Mouse (Mus musculus) forebrain, embryonic 14.5 days (tissue): ENCODE data around the gene Tas2r143. TPM values are rescaled to one million over a fixed set of nuclear protein-coding genes. Genes with fewer than 3 reads are reported as not detected.

Experiments
- ATAC-seq: fragments of 200-750 bp; cut with Nextera tagmentation; 2 replicates; pipeline ENCODE4 v1.8.0; 2017; ENCODE audit warnings: mild to moderate bottlenecking, moderate library complexity
- DNase-seq: peaks from one replicate; pipeline ENCODE4 v3.0.0-alpha.2; 2015; ENCODE audit warnings: low spot score
- H3K27ac ChIP-seq: fragments of 300-500 bp; sonication (generic); 2 replicates; pipeline ENCODE4 v1.5.1; 2014; ENCODE audit warnings: low read depth, mild to moderate bottlenecking, control low read depth, low read length, moderate library complexity
- H3K27me3 ChIP-seq: fragments of 300-500 bp; sonication (generic); replicated peaks from 2 replicates; pipeline ENCODE4 v1.6.1; 2014; ENCODE audit warnings: low read length, control low read depth, mixed read lengths; ENCODE audit not compliant: control insufficient read depth, insufficient read depth
- H3K36me3 ChIP-seq: fragments of 300-500 bp; sonication (generic); 2 replicates; pipeline ENCODE4 v1.6.1; 2014; ENCODE audit warnings: low read length, control low read depth; ENCODE audit not compliant: control insufficient read depth, insufficient read depth
- H3K4me1 ChIP-seq: fragments of 300-500 bp; sonication (generic); 2 replicates; pipeline ENCODE4 v1.6.1; 2014; ENCODE audit warnings: antibody characterized with exemption, low read length, control low read depth; ENCODE audit not compliant: control insufficient read depth, insufficient read depth
- H3K4me2 ChIP-seq: fragments of 300-500 bp; sonication (generic); 2 replicates; pipeline ENCODE4 v1.6.1; 2014; ENCODE audit warnings: mild to moderate bottlenecking, control low read depth, low read length
- H3K4me3 ChIP-seq: fragments of 300-500 bp; sonication (generic); 2 replicates; pipeline ENCODE4 v1.5.1; 2014; ENCODE audit warnings: low read depth, low read length, control low read depth
- H3K9ac ChIP-seq: fragments of 300-500 bp; sonication (generic); 2 replicates; pipeline ENCODE4 v1.6.1; 2014; ENCODE audit warnings: mild to moderate bottlenecking, low read length, control low read depth, moderate library complexity
- H3K9me3 ChIP-seq: fragments of 300-500 bp; sonication (generic); replicated peaks from 2 replicates; pipeline ENCODE4 v1.6.1; 2016; ENCODE audit warnings: low read length, control low read depth, mixed read lengths; ENCODE audit not compliant: control insufficient read depth
- WGBS: fragments of 180-500 bp; shearing (Covaris S2); extraction: QIAGEN DNeasy Blood & Tissue Kit; methylation state at CpG from one replicate; pipeline ENCODE4 v1.1.7; 2014; 5-methylcytosine and 5-hydroxymethylcytosine counted together
- polyA plus RNA-seq: library from polyadenylated mRNA; unstranded; fragments of >200 nt; fragmentation: Nextera tagmentation; extraction: Ambion mirVana; gene quantifications from 2 replicates; pipeline ENCODE4 v1.2.1, GENCODE M21; 2014

Gene Tas2r143
- polyA plus RNA-seq, 1 experiment from 2014 or later: not detected

DNA sequence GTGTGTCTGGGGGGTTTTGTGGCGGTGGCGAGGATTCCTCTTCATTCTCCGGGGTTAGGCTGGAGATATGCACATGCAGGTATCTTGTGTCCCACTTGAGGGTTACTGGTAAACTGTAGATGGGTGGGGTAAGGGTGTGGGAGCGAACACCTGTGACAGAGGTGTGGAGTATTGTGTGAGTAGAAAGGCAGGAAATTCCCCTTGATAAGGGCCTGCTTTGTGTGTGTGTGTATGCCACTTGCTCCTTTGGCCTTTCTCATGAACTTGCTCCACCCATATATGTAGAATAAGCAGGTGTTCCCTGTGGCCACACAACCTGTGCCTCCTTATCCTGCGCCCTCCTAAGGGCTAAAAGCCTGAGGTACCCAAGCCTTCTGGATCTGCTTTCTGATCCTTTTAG, 43.1 kb upstream of the Tas2r143 start:
- no peak overlapping the region for H3K9ac ChIP-seq
- H3K27ac ChIP-seq: no peak overlapping the region
- no peaks in the 10 kb centered on the region for H3K27me3 ChIP-seq
- no peak for DNase-seq
- H3K9me3 ChIP-seq: no peaks in the 10 kb centered on the region
- peaks cover 11% of the 10 kb centered on the region for H3K4me1 ChIP-seq
- H3K36me3 ChIP-seq: peaks cover 50% of the 10 kb centered on the region
- WGBS: 96% methylated on average over 5 of the region's 5 CpGs
- H3K4me2 ChIP-seq: no peak overlapping the region
- no peak overlapping the region for H3K4me3 ChIP-seq
- ATAC-seq: no peak

DNA sequence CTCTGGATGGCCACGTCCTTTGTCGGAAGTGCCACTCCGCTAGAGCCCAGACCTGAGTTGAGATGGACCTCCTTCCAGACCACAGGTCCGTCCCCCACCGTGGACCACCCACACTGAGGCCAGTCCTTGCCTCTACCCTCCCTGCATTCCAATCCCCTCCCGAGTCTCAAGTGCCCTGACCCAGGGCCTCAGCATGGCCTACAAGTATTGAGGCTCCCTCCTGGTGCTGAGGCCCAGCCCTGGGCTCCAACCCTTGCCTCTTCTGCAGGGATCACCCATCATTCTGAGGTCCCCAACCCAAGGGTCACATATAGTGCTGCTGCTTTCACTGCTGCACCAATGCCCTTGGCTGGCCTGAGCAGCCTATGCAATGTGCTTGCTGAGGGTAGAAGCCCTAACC, 42.1 kb upstream of the Tas2r143 start:
- WGBS: 73% methylated on average over 6 of the region's 6 CpGs
- H3K4me2 ChIP-seq: no peak overlapping the region
- DNase-seq (no peak), ATAC-seq (no peak)
- H3K36me3 ChIP-seq: peaks cover 50% of the 10 kb centered on the region
- no peak overlapping the region for H3K4me3 ChIP-seq
- H3K9ac ChIP-seq: no peak overlapping the region
- H3K9me3 ChIP-seq: no peaks in the 10 kb centered on the region
- H3K27ac ChIP-seq: no peak overlapping the region
- H3K4me1 ChIP-seq: peaks cover 11% of the 10 kb centered on the region
- H3K27me3 ChIP-seq: no peaks in the 10 kb centered on the region

DNA sequence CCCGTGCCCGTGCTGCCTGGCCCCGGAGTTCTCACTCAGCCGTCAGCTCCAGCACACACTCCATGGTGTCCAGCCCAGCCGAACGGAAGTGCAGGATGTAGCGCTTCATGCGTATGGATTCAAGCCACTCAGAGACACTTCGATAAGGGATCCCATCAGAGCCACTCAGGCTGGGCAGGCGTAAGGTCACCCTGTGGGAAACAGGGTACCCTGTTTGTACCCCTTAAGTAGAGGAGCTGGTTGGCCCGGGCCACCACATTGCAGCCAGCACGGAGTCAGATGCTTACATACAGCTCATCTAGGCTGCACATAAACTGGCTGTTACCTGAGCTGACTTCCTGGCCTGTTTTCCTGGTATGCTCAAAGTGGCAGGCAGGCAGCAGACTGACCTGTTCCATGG, 41.1 kb upstream of the Tas2r143 start:
- DNase-seq (no peak), ATAC-seq (no peak)
- Histone ChIP-seq H3K27me3 (no peaks in the 10 kb centered on the region), H3K4me3 (no peak overlapping the region), H3K9me3 (no peaks in the 10 kb centered on the region), H3K9ac (no peak overlapping the region), H3K36me3 (peaks cover 50% of the 10 kb centered on the region), H3K4me1 (peaks cover 6% of the 10 kb centered on the region), H3K4me2 (no peak overlapping the region), H3K27ac (no peak overlapping the region)
- WGBS: 97% methylated on average over 12 of the region's 12 CpGs

DNA sequence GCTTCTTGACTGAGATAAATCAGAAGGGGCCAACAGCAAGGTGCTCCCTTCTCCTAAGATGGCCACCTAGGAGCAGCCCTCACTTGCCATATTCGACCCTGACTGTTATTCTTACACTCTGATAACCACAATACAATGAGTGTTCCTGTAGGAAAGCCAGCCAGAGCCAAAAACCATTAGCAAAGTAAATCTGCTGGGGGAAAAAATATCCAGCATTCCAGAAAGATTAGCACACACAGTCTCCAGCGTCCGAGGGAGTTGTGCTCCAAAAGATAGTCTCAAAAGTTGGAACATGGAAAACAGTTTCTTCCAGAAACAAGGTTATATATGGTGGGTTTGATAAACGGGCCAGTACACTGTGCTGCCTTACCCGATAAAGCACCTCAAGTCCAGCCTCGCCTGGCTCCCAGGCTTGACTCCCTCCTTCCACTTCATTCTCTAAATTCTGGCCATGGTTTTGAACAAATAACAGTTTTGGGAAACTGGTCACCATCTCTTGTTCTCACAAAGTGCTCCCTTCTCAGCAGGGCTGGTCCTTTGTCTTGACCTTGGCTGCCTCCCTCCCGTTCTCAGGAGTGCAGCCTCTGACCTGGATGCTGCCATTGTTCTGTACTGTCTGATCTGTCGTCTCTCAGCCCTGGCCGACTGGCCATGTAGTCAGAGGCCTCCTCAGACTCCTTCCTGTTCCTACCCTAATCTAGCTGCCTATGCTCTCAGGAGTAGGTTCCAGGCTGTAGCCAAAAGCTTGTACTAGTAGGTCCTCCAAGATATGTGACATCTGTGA, 40.5 kb upstream of the Tas2r143 start:
- no peaks in the 10 kb centered on the region for H3K27me3 ChIP-seq
- no peak overlapping the region for H3K4me2 ChIP-seq
- no peak overlapping the region for H3K4me3 ChIP-seq
- ATAC-seq (no peak), DNase-seq (no peak)
- H3K36me3 ChIP-seq: peaks cover 50% of the 10 kb centered on the region
- H3K9ac ChIP-seq: no peak overlapping the region
- no peaks in the 10 kb centered on the region for H3K4me1 ChIP-seq
- H3K9me3 ChIP-seq: no peaks in the 10 kb centered on the region
- H3K27ac ChIP-seq: no peak overlapping the region
- 76% methylated on average over 9 of the region's 9 CpGs for WGBS

GRCm38 (mm10) chr6:42360231-42360840, 39.7 kb upstream of the Tas2r143 start:
- no peaks in the 10 kb centered on the region for H3K4me1 ChIP-seq
- WGBS: 90% methylated on average over 6 of the region's 6 CpGs
- DNase-seq (no peak), ATAC-seq (no peak)
- no peak overlapping the region for H3K4me3 ChIP-seq
- H3K9ac ChIP-seq: no peak overlapping the region
- peaks cover 48% of the 10 kb centered on the region for H3K36me3 ChIP-seq
- H3K4me2 ChIP-seq: no peak overlapping the region
- no peak overlapping the region for H3K27ac ChIP-seq
- no peaks in the 10 kb centered on the region for H3K9me3 ChIP-seq
- no peaks in the 10 kb centered on the region for H3K27me3 ChIP-seq

DNA sequence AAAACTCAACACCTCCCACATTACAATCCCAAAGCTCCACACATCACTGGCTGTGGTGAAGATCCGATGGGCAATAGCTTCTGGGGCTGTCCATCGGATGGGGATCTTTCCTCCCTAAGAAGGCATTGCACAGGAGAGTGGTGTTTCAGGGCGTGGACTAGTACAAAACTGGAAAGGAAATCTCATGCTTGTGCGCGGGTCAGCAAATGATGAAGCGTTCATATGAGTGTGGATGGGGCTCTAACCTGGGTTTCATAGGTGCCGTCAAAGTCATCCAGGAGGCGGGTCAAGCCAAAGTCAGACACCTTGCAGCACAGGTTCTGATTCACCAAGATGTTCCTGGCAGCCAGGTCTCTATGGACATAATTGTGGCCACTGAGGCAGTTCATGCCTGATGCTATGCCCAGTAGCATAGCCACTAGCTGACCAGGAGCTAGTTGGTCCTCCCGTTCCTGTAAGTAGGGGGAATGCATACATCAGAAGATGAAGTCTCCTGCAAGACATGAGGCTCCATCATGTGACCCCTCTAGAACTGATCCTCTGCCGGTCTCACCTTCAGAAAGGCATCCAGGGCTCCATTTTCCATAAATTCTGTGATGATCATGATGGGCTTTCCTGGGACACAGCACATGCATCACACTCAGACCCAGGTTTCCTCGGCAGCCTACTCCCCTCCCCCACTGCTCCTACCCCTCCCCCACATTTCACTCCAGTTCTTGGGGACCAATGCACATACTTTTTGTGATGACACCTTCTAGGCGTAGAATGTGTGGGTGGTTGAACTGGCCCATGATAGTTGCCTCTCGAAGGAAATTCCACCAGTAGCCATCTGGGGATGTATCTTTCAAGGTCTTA, 38.8 kb upstream of the Tas2r143 start:
- DNase-seq (no peak), ATAC-seq (no peak)
- Histone ChIP-seq H3K9ac (no peak overlapping the region), H3K4me2 (no peak overlapping the region), H3K27me3 (no peaks in the 10 kb centered on the region), H3K27ac (no peak overlapping the region), H3K4me1 (no peaks in the 10 kb centered on the region), H3K4me3 (no peak overlapping the region), H3K9me3 (no peaks in the 10 kb centered on the region), H3K36me3 (peaks cover 39% of the 10 kb centered on the region)
- 94% methylated on average over 13 of the region's 13 CpGs for WGBS

GRCm38 (mm10) chr6:42362074-42362473, 38.0 kb upstream of the Tas2r143 start:
- Histone ChIP-seq H3K9ac (no peak overlapping the region), H3K4me3 (no peak overlapping the region), H3K27me3 (no peaks in the 10 kb centered on the region), H3K27ac (no peak overlapping the region), H3K4me2 (no peak overlapping the region), H3K4me1 (no peaks in the 10 kb centered on the region), H3K36me3 (peaks cover 31% of the 10 kb centered on the region), H3K9me3 (no peaks in the 10 kb centered on the region)
- no peak for ATAC-seq
- no peak for DNase-seq
- 62% methylated on average over 1 of the region's 1 CpGs for WGBS

DNA sequence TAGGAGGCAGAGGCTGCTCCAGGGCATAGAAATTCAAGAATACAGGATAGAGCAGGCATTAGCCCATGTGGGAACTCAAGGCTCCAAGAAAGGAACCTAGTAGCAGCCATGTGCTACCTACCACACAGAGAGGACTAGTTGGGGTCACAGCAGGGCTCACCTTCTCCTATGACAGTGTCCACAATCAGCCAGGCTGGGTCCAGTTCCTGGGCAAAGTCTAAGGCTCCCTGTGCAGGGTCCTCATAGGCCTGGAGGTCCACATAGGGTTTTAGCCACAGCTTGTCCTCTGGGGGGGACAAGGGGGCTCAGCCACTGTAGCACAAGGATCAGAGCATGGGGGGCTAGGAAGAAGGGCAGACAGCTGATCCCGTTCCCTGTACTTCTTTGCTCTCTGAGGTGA, 37.5 kb upstream of the Tas2r143 start:
- Histone ChIP-seq H3K9ac (no peak overlapping the region), H3K4me3 (no peak overlapping the region), H3K4me1 (no peaks in the 10 kb centered on the region), H3K27me3 (no peaks in the 10 kb centered on the region), H3K4me2 (no peak overlapping the region), H3K36me3 (peaks cover 27% of the 10 kb centered on the region), H3K27ac (no peak overlapping the region), H3K9me3 (no peaks in the 10 kb centered on the region)
- no peak for DNase-seq
- 76% methylated on average over 1 of the region's 1 CpGs for WGBS
- ATAC-seq: no peak
